Mouse (Mus musculus) kidney, adult 18-20 months (tissue): ENCODE data around the gene Klri1.
"Not testable (repeated sequence)": the region's sequence is repeated elsewhere in the genome, so short reads cannot be mapped to it uniquely, and the experiment has no call there.

Experiments
- DNase-seq: peaks from one replicate; pipeline ENCODE4 v3.0.0; 2021

Klri1 gene

GRCm38 (mm10) chr6:129717032-129717431 is at the start of gene Klri1:
TSS of gene Klri1 (minus strand) at chr6:129717132.
- no peak for DNase-seq

GRCm38 (mm10) chr6:129747654-129748032 is 30.7 kb upstream of the Klri1 start:
- no peak for DNase-seq

DNA sequence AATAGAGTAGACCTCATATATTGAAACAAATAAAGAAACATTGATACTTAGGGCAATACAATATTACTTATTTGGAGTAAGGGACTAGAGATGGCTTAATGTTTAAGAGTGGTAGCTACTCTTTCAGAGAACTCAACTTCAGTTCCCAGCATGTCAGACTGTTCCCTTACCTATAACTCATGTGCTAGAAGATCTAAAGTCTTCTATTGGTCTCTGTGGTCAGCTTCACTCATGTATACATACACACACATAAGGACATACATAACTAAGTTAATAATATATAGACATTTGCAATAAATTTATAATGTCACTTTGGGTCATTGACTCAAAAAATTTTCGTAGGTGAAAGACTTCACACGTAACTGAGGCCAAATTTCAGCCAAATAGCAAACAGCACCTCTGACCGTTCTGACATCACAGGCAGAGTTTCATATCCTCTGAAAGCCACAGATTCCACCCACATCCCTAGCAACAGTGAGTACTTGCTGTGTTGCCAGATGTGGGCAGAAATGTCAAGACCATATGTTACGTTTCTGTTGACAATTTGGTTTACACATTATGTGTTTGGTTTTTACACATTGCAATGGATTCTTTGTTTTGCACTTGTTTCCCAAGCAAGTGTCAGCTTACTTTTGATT is 30.2 kb upstream of the Klri1 start:
- no peak for DNase-seq

DNA sequence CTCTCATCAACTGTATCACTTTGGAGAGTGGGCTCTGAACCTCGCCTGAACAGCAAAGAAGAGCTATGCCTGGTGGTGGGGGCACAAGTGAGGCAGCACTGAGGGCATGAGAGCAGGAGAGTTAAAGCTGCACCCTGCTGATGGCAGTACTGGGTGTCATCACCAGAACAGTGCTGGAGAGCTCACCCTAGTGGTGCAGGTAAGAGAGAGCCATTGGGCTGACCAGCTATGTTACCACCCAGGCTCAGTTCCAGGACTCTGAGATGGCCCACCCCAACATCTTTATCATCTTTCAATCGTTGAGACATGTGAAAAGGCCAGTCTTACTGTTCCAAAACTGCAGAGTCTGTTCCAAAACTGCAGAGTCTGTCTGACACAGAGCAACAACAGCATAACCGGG is 29.2 kb upstream of the Klri1 start:
- DNase-seq: no peak

GRCm38 (mm10) chr6:129740069-129740721 is 23.3 kb upstream of the Klri1 start, which contains the start of gene Klri2:
TSS of gene Klri2 (minus strand) at chr6:129740484.
- DNase-seq: no peak

DNA sequence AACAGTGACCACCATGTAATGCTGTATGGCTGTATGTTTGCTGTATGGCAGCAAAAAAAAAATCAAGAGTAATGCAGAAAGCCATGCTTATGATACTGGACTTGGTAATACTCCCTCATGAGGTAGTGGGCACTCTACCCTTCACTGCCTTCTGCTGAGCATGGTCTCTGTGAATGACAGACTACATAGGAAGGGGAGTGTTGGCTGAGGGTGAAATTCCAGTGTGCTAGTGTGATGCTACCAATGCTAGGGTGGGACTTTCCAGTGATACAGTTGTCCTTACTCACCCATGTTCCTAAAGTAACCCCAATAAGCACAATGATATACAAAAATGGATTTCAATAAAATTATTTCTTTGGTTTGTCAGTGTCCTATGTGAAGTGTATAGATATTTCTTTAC is 19.5 kb upstream of the Klri1 start:
- no peak for DNase-seq

- no peak for DNase-seq
Observed at GRCm38 (mm10) chr6:129727237-129727636, 10.3 kb upstream of the Klri1 start.

DNA sequence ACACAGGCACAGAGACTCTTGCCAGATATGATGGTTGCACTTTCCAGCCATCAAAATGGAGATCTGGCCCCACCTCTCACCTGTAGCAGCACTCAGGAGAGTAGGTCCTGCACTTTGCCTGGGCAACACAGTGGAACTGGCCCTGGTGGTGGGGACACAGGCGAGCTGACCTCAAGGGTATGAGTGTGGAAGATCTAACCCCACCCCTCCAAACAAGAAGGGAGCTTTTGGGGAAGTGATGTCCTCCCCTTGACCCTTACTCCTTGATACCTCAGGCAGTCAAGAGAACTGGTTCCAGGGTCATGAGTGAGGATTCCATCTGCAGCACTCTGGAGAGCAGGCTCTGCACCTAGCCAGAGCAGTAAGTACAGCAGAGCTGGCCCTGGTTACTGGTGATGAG is 4.5 kb upstream of the Klri1 start:
- no peak for DNase-seq

DNA sequence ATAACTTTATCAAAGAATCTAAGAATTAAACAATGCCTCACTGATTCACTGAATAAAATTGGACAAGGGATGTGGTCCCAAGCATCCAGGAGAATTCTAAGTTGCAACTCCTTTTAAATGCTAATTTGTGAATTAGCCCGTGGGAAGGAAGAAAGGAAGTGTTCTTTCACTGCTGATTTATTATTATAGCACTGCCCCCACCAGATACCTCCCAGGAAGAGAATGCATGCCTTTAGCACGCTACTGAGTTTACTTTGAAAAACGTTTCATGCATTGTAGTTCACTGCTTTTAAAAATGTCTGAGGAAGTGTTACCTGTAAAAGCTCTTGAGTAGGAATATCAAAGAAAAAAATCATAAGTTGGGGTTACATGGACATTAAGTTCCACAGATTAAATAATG is 3.6 kb upstream of the Klri1 start:
- DNase-seq: no peak

DNA sequence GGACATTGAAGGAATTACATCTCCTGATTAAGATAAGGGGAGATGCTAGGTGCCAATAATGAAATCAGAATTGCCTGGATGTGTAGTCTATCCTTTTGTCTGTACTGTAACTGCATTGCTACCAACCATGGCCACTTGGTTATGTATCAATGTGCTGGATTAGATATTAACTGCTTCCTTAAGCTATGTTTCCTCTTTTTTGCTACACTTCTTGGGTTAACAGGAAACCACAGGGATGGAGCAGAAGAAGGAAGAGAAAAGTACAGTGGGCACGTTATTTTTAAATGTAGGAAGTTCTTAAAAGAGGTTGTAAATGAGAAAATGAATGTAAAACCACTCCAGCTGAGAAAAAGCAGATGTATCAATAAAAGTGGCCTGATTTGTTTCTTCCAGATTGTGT is 3.4 kb downstream of the Klri1 start:
- no peak for DNase-seq

- not testable (repeated sequence) for DNase-seq
Observed at GRCm38 (mm10) chr6:129691436-129691835, 25.5 kb downstream of the Klri1 start.

GRCm38 (mm10) chr6:129680379-129680778 is 36.6 kb downstream of the Klri1 start:
- no peak for DNase-seq

DNA sequence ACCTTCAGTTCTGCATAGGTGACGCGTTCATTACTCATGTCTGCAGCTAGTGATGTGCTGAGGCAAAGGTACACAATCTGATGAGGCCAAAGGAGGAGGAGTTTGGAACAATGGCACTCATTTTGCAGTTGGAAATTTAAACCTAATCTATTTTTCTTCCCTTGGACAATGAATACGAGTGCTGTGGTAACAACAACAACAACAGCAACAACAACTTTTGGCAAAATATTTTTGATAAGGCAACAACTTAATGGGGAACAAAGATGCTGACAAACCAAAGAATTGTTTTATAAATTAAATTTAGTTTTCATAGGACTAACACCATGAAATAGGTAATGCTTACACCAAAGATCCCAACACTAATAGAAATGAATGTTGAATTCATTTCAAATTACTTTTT is 38.1 kb downstream of the Klri1 start, which contains the start of gene Klrc1:
Gene Klrc1 (minus strand): TSS at position 101 of the 400 bp plus-strand sequence.
- DNase-seq: no peak

DNA sequence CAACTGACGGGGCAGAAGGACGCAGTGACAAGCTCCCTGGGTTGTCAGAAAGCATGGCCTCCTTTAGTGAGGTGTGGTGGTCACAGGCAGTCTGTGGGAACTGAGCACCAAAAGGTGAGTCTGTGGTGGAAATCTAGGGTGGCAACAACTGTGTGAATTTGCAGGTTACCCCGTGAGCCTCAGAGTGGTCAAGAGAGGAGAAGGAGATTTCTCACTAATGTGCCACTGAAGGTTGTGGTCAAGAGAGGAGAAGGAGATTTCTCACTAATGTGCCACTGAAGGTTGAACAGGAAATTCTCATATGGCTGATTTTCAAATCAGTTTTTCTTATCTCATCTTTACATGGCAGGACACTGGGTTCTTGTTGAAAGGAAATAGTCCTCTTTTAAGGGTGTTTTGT is 55.6 kb downstream of the Klri1 start:
- not testable (repeated sequence) for DNase-seq

DNA sequence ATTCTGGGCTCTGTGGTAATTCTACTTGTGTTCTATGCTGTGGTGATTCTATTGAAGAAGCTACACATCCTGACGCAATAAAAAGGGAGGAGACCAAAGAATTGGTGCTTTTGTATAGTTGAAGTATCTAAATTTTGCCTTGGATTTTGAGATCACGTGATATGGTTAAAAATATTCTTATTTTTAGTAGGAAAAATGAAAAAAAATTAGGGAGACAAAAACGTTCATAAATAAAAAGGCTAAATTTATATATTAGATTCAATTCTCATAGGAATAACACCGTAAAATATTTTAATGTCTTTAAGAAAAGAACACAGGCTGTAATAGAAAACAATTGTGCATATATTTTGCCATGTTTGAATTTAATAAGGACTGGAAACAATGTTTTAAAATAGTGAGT is 56.3 kb downstream of the Klri1 start, which contains the start of gene Klrc2:
Gene Klrc2 (minus strand): TSS at position 101 of the 400 bp plus-strand sequence.
- not testable (repeated sequence) for DNase-seq
